Mouse (Mus musculus): ENCODE data around the gene Tomm40l. TPM values are rescaled to one million over a fixed set of nuclear protein-coding genes. Genes with fewer than 3 reads are reported as not detected.

The Tomm40l gene
- polyA plus RNA-seq, 1 experiment from 2014 or later: 35.4 TPM

DNA sequence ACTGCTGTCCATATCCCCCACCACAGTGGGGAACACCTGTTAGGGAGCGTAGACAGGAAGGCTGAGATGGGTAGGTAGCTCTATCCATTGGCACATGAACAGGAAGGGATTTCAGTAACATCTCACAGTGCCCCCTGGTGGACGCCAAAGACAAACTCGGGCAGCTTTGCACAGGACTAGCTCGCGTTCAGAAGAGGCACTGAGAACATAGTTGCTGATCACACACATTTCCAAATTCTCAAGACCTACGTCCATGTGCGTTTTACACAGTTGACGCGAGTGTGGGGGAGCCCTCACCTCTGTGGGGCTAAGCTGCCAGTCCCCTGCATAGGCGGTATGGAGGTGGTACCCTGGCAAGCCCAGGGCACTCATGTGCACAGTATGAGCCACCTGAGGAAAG, 1.4 kb downstream of the Tomm40l start:
- WGBS: 6% methylated on average over 10 of the region's 10 CpGs
- ATAC-seq (ENCODE audit: low FRiP score): peak; percentile 15; the same call in 1 of the 2 replicates
- H3K4me3 ChIP-seq: peak overlapping the region; percentile 60
- H3K4me1 ChIP-seq (replicated peaks): peaks cover 18% of the 10 kb centered on the region
- H3K36me3 ChIP-seq: peaks cover 22% of the 10 kb centered on the region
- H3K9ac ChIP-seq: peak overlapping the region; percentile 77
- no peaks in the 10 kb centered on the region for H3K9me3 ChIP-seq
- no peaks in the 10 kb centered on the region for H3K27me3 ChIP-seq
- no peak overlapping the region for H3K27ac ChIP-seq
- peak overlapping the region; percentile 86 for H3K4me2 ChIP-seq

DNA sequence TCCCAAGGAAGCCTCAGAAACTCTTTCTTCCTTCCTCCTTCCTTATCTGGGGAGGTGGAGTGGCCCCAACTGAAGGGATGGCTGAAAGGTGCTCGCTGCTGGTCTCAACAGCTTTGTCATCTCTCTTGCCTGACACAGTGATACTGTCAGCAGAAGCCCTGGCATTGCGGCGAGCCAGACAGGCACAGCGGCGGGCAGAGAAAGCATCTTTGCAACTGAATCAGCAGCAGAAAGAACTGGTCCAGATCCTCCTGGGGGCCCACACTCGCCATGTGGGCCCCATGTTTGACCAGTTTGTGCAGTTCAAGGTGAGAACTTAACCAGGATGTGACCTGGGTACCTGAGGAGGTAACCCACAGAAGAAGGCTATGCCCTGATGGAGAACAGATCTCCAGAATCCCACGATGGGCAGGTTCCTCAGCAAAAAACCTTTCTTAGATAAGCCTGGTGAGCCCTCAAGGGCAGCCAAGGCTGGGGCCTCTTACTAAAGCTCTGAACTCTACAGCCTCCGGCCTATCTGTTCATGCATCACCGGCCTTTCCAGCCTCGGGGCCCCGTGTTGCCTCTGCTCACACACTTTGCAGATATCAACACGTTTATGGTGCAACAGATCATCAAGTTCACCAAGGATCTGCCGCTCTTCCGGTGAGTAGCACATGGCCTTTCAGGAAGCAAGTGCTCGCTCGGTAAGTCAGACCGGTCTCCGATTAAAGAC, 5.9 kb downstream of the Tomm40l start:
- H3K36me3 ChIP-seq: peaks cover 22% of the 10 kb centered on the region
- no peak overlapping the region for H3K4me3 ChIP-seq
- H3K27me3 ChIP-seq: no peaks in the 10 kb centered on the region
- 91% methylated on average over 18 of the region's 18 CpGs for WGBS
- H3K27ac ChIP-seq: no peak overlapping the region
- H3K4me2 ChIP-seq: no peak overlapping the region
- no peak for ATAC-seq (ENCODE audit: low FRiP score)
- H3K4me1 ChIP-seq (replicated peaks): peaks cover 8% of the 10 kb centered on the region
- H3K9me3 ChIP-seq: no peaks in the 10 kb centered on the region
- H3K9ac ChIP-seq: no peak overlapping the region

DNA sequence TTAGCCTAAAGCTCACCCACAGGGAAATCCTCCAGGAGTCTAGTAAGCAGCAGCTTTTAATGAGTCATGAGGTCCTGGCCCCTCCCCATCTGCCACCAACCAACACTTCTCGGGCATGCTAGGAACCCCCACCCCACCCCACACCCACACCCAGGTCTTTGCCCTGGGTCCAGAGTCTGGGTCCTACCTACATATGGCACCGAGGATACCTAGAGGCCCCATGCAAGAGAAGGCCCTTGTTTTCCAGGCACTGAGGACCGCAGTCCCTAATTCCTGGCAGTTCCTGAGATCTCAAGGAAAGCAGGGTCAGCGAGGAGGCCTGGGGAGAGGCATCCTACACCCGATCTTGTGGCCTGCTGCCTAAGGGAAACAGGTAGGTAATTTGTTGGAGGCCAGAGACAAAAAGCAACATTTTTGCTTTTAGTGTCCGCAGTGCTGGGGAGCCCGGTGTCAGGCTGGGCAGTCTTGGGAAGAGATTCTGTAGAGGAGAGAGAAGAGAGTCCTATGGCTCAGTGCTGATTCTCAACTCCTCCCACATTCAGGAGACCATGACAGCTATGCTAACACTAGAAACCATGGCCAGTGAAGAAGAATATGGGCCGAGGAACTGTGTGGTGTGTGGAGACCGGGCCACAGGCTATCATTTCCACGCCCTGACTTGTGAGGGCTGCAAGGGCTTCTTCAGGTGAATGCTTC, 8.4 kb downstream of the Tomm40l start, which contains the start of gene Nr1i3:
Gene Nr1i3, plus strand, starts transcription at position 170 of the 696 bp plus-strand sequence.
- no peaks in the 10 kb centered on the region for H3K4me1 ChIP-seq (replicated peaks)
- peaks cover 11% of the 10 kb centered on the region for H3K36me3 ChIP-seq
- H3K27ac ChIP-seq: no peak within 1 kb of the TSS
- no peak for ATAC-seq (ENCODE audit: low FRiP score)
- no peak within 1 kb of the TSS for H3K4me2 ChIP-seq
- WGBS: 78% methylated on average over 10 of the region's 10 CpGs
- H3K9ac ChIP-seq: no peak within 1 kb of the TSS
- no peaks in the 10 kb centered on the region for H3K9me3 ChIP-seq
- H3K27me3 ChIP-seq: no peaks in the 10 kb centered on the region
- H3K4me3 ChIP-seq: no peak within 1 kb of the TSS

GRCm38 (mm10) chr1:171212854-171213253, 9.5 kb downstream of the Tomm40l start:
- ATAC-seq (ENCODE audit: low FRiP score): no peak
- H3K27me3 ChIP-seq: no peaks in the 10 kb centered on the region
- peaks cover 3% of the 10 kb centered on the region; the same call in 1 of the 2 replicates for H3K36me3 ChIP-seq
- H3K9ac ChIP-seq: no peak overlapping the region
- H3K4me3 ChIP-seq: no peak overlapping the region
- WGBS: 57% methylated on average over 3 of the region's 3 CpGs
- no peak overlapping the region for H3K4me2 ChIP-seq
- H3K9me3 ChIP-seq: no peaks in the 10 kb centered on the region
- H3K4me1 ChIP-seq (replicated peaks): no peaks in the 10 kb centered on the region
- H3K27ac ChIP-seq: no peak overlapping the region

GRCm38 (mm10) chr1:171209409-171209808, 12.9 kb downstream of the Tomm40l start:
- ATAC-seq (ENCODE audit: low FRiP score): no peak
- 28% methylated on average over 4 of the region's 4 CpGs for WGBS
- Histone ChIP-seq H3K4me2 (no peak overlapping the region), H3K4me1 (replicated peaks) (peaks cover 10% of the 10 kb centered on the region; the same call in 1 of the 2 replicates), H3K27me3 (no peaks in the 10 kb centered on the region), H3K27ac (no peak overlapping the region), H3K9ac (no peak overlapping the region), H3K4me3 (no peak overlapping the region), H3K9me3 (no peaks in the 10 kb centered on the region), H3K36me3 (no peaks in the 10 kb centered on the region)

- H3K4me2 ChIP-seq: no peak overlapping the region
- ATAC-seq (ENCODE audit: low FRiP score): no peak
- no peaks in the 10 kb centered on the region for H3K36me3 ChIP-seq
- 56% methylated on average over 6 of the region's 6 CpGs for WGBS
- H3K9ac ChIP-seq: no peak overlapping the region
- no peak overlapping the region for H3K4me3 ChIP-seq
- no peaks in the 10 kb centered on the region for H3K27me3 ChIP-seq
- peaks cover 10% of the 10 kb centered on the region; the same call in 1 of the 2 replicates for H3K4me1 ChIP-seq (replicated peaks)
- no peak overlapping the region for H3K27ac ChIP-seq
- H3K9me3 ChIP-seq: no peaks in the 10 kb centered on the region
These were observed 16.4 kb downstream of the Tomm40l start for GRCm38 (mm10) chr1:171205704-171206493.

DNA sequence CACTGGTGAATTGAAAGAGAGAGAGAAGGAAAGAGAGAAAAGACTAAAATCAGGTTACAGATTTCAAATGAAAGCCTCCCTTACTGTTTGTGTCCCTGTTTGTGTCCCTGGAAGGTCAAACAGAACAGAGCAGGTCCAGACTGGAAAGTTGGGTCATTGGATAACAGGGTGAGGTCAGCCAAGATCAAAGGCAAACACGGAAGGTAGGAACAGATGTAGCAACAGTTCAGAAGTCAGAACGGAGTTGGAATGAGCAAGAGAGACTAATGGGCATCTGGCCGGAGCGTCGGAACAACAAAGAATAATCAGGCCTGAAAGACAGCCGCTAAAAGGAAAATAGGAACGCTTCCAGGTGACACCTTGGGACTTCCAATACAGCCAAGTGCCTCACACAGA, 18.1 kb downstream of the Tomm40l start:
- Histone ChIP-seq H3K9ac (no peak overlapping the region), H3K4me3 (no peak overlapping the region), H3K27ac (no peak overlapping the region), H3K36me3 (no peaks in the 10 kb centered on the region), H3K4me1 (replicated peaks) (peaks cover 10% of the 10 kb centered on the region; the same call in 1 of the 2 replicates), H3K27me3 (0 out of 2 replicates have a peak, but pooled peaks cover 5% of the 10 kb centered on the region), H3K9me3 (no peaks in the 10 kb centered on the region), H3K4me2 (no peak overlapping the region)
- ATAC-seq (ENCODE audit: low FRiP score): no peak
- WGBS: 68% methylated on average over 7 of the region's 7 CpGs

- Histone ChIP-seq H3K4me2 (no peak overlapping the region), H3K27ac (no peak overlapping the region), H3K4me1 (replicated peaks) (peaks cover 10% of the 10 kb centered on the region; the same call in 1 of the 2 replicates), H3K27me3 (peaks cover 8% of the 10 kb centered on the region; the same call in 1 of the 2 replicates), H3K9me3 (no peaks in the 10 kb centered on the region), H3K4me3 (no peak overlapping the region), H3K9ac (no peak overlapping the region), H3K36me3 (no peaks in the 10 kb centered on the region)
- no peak for ATAC-seq (ENCODE audit: low FRiP score)
- WGBS: 62% methylated on average over 10 of the region's 11 CpGs
These were observed 18.7 kb downstream of the Tomm40l start for GRCm38 (mm10) chr1:171203471-171204248.

- no peak for ATAC-seq (ENCODE audit: low FRiP score)
- Histone ChIP-seq H3K4me2 (no peak overlapping the region), H3K4me3 (no peak overlapping the region), H3K27me3 (peaks cover 34% of the 10 kb centered on the region), H3K36me3 (no peaks in the 10 kb centered on the region), H3K27ac (no peak overlapping the region), H3K4me1 (replicated peaks) (peaks cover 5% of the 10 kb centered on the region), H3K9me3 (no peaks in the 10 kb centered on the region), H3K9ac (no peak overlapping the region)
- 88% methylated on average over 1 of the region's 1 CpGs for WGBS
These were observed 21.5 kb downstream of the Tomm40l start for GRCm38 (mm10) chr1:171200769-171201168.

DNA sequence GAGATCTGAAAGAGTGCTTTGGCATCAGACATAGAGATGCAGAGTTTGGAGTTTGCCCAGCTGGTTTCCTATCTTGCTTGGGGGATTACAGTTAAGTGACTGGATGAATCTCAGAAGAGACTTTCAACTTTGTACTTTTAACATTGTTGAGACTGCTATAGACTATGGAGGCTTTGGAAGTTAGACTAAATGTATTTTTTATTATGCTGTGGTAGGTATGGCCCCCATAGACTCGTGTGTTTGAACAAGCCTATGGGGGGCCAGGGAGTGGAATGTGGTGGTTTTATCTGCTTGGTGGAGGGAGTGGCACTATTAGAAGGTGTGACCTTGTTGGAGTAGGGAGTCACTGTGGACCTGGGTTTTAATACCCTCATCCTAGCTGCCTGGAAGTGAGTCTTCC, 22.8 kb downstream of the Tomm40l start:
- Histone ChIP-seq H3K9me3 (no peaks in the 10 kb centered on the region), H3K4me3 (no peak overlapping the region), H3K4me2 (no peak overlapping the region), H3K36me3 (no peaks in the 10 kb centered on the region), H3K4me1 (replicated peaks) (peaks cover 17% of the 10 kb centered on the region), H3K27ac (no peak overlapping the region), H3K27me3 (peaks cover 46% of the 10 kb centered on the region), H3K9ac (no peak overlapping the region)
- WGBS: 56% methylated on average over 1 of the region's 1 CpGs
- ATAC-seq (ENCODE audit: low FRiP score): no peak

DNA sequence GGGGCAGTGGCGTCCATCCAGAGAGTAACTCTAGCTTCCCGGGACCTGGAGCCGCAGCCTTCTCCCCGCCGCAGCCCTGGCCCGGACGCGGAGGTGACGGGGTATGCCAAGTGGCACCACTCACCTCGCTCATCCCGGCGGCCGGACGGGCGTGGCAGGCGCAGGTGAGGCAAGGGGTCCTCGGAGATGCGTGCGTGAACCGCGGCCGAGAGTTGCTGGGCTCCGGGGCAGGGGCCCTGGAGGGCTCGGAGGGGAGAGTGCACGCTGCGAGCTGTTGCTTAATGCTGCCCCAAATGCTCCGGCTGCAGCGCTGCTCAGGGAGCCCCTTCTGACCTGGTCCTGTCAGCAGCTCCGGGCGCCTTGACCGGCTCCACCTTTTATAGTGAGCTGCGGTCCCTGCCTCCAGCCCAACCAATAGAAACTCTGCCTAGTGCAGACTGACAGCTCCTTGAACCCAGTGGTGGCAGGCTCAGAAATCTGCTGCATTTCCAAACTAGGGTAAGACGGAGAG, 26.4 kb downstream of the Tomm40l start, which contains the start of gene Pcp4l1:
Gene Pcp4l1, minus strand, starts transcription at position 382 of the 511 bp plus-strand sequence.
- peaks cover 39% of the 10 kb centered on the region for H3K4me1 ChIP-seq (replicated peaks)
- peak within 1 kb of the TSS; percentile 77 for H3K9ac ChIP-seq
- H3K27ac ChIP-seq: no peak within 1 kb of the TSS
- peak within 1 kb of the TSS; percentile 63 for H3K4me3 ChIP-seq
- under 1% methylated on average over 33 of the region's 33 CpGs for WGBS
- H3K27me3 ChIP-seq: peaks cover 74% of the 10 kb centered on the region
- H3K9me3 ChIP-seq: no peaks in the 10 kb centered on the region
- no peaks in the 10 kb centered on the region for H3K36me3 ChIP-seq
- peak; percentile 72 for ATAC-seq (ENCODE audit: low FRiP score)
- peak within 1 kb of the TSS; percentile 98 for H3K4me2 ChIP-seq

Data from hindbrain, embryonic 13.5 days (tissue).